Mouse (Mus musculus): ENCODE data around the gene Tmem52.
"Not testable (repeated sequence)": the region's sequence is repeated elsewhere in the genome, so short reads cannot be mapped to it uniquely, and the experiment has no call there.

DNA sequence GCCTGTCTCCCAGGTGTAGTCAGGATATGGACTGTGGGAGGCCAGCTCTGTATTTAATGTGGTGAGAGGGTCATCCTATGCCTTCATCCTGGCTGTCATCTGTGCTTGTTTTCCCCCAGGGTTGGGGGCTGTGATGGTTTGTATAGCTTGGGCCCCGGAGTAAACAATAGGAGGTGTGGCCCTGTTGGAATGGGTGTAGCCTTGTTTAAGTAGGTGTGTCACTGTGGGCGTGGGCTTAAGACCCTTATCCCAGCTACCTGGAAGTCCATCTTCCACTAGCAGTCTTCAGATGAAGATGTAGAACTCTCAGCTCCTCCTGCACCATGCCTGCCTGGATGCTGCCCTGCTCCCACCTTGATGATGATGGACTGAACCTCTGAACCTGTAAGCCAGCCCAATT, 4.9 kb downstream of the Tmem52 start:
- TF ChIP-seq GATA1, TAL1 (IDR thresholded peaks at IDR 0.05; ENCODE audit: low read length): not testable (repeated sequence)

Measured in erythroblast, embryonic 14.5 days (primary cell).